Mouse (Mus musculus) kidney, postnatal 0 days (tissue): ENCODE data around the gene Gm20661. TPM values are rescaled to one million over a fixed set of nuclear protein-coding genes. Genes with fewer than 3 reads are reported as not detected.
A peak's percentile ranks its signal among the peaks of the same experiment; 100 is the strongest.

Experiments used
- ATAC-seq: fragments of 200-750 bp; cut with Nextera tagmentation; replicated peaks from 2 replicates; pipeline ENCODE4 v1.8.0; 2017; ENCODE audit warnings: low read depth, moderate number of reproducible peaks, moderate TSS enrichment, moderate library complexity; ENCODE audit not compliant: low FRiP score
- DNase-seq: peaks from one replicate; pipeline ENCODE4 v3.0.0-alpha.2; 2016; ENCODE audit warnings: low spot score
- H3K27ac ChIP-seq: fragments of 300-500 bp; sonication (generic); 2 replicates; pipeline ENCODE4 v1.5.1; 2014; ENCODE audit warnings: mild to moderate bottlenecking
- H3K27me3 ChIP-seq: fragments of 300-500 bp; sonication (generic); 2 replicates; pipeline ENCODE4 v1.6.1; 2014; ENCODE audit warnings: low read length, mixed read lengths; ENCODE audit not compliant: insufficient read depth
- H3K36me3 ChIP-seq: fragments of 300-500 bp; sonication (generic); 2 replicates; pipeline ENCODE4 v1.6.1; 2014; ENCODE audit warnings: low read length, mixed read lengths; ENCODE audit not compliant: insufficient read depth
- H3K4me1 ChIP-seq: fragments of 300-500 bp; sonication (generic); replicated peaks from 2 replicates; pipeline ENCODE4 v1.6.1; 2014; ENCODE audit warnings: antibody characterized with exemption, low read length, mixed read lengths; ENCODE audit not compliant: insufficient read depth
- H3K4me2 ChIP-seq: fragments of 300-500 bp; sonication (generic); 2 replicates; pipeline ENCODE4 v1.6.1; 2014; ENCODE audit warnings: mild to moderate bottlenecking, low read length, moderate library complexity, mixed read lengths
- H3K4me3 ChIP-seq: fragments of 300-500 bp; sonication (generic); replicated peaks from 2 replicates; pipeline ENCODE4 v1.5.1; 2014; ENCODE audit warnings: low read depth, low read length
- H3K9ac ChIP-seq: fragments of 300-500 bp; sonication (generic); 2 replicates; pipeline ENCODE4 v1.6.1; 2014; ENCODE audit warnings: low read depth, low read length
- H3K9me3 ChIP-seq: fragments of 300-500 bp; sonication (generic); replicated peaks from 2 replicates; pipeline ENCODE4 v1.6.1; 2016; ENCODE audit warnings: low read length, inconsistent platforms, mixed read lengths
- CTCF ChIP-seq: IDR thresholded peaks from 2 replicates; pipeline ENCODE4 v1.5.1; 2016; ENCODE audit warnings: antibody characterized with exemption, low read depth, mild to moderate bottlenecking, moderate library complexity
- WGBS: fragments of 180-500 bp; shearing (Covaris S2); extraction: QIAGEN DNeasy Blood & Tissue Kit; methylation state at CpG from one replicate; pipeline ENCODE4 v1.1.7; 2014; 5-methylcytosine and 5-hydroxymethylcytosine counted together
- polyA plus RNA-seq: library from polyadenylated mRNA; unstranded; fragments of >200 nt; fragmentation: Nextera tagmentation; extraction: Ambion mirVana; gene quantifications from 2 replicates; pipeline ENCODE4 v1.2.1, GENCODE M21; 2015

Gene Gm20661
- polyA plus RNA-seq, 1 experiment from 2014 or later: 1.3 TPM

- no peaks in the 10 kb centered on the region for H3K9me3 ChIP-seq
- H3K36me3 ChIP-seq: peaks cover 25% of the 10 kb centered on the region
- ATAC-seq (no peak), DNase-seq (peak; percentile 15)
- H3K4me1 ChIP-seq: no peaks in the 10 kb centered on the region
- no peak overlapping the region for H3K4me2 ChIP-seq
- H3K4me3 ChIP-seq: no peak overlapping the region
- no peak overlapping the region for H3K9ac ChIP-seq
- no peaks in the 10 kb centered on the region for H3K27me3 ChIP-seq
- WGBS: 91% methylated on average over 3 of the region's 3 CpGs
- TF ChIP-seq CTCF: peak; percentile 49
- no peak overlapping the region for H3K27ac ChIP-seq
These were observed 43.7 kb downstream of the Gm20661 start for GRCm38 (mm10) chr9:108026584-108026983.

- no peaks in the 10 kb centered on the region for H3K4me1 ChIP-seq
These were observed 45.0 kb downstream of the Gm20661 start for GRCm38 (mm10) chr9:108027867-108028266.

GRCm38 (mm10) chr9:108032126-108032525 is 49.3 kb downstream of the Gm20661 start:
- Histone ChIP-seq H3K27me3 (no peaks in the 10 kb centered on the region), H3K4me2 (no peak overlapping the region), H3K4me1 (no peaks in the 10 kb centered on the region), H3K9me3 (no peaks in the 10 kb centered on the region), H3K9ac (no peak overlapping the region), H3K36me3 (peaks cover 34% of the 10 kb centered on the region), H3K4me3 (no peak overlapping the region), H3K27ac (no peak overlapping the region)
- WGBS: 93% methylated on average over 5 of the region's 5 CpGs
- no peak for ATAC-seq
- no peak for DNase-seq
- TF ChIP-seq CTCF: no peak

More at GRCm38 (mm10) chr9:108027867-108028266, 45.0 kb downstream of the Gm20661 start:
- WGBS: 98% methylated on average over 3 of the region's 3 CpGs
- ATAC-seq: no peak
- H3K4me2 ChIP-seq: no peak overlapping the region
- H3K9ac ChIP-seq: no peak overlapping the region
- no peak overlapping the region for H3K27ac ChIP-seq
- peak; percentile 3; the same call in 1 of the 2 replicates for TF ChIP-seq CTCF
- H3K27me3 ChIP-seq: no peaks in the 10 kb centered on the region
- DNase-seq: no peak
- H3K9me3 ChIP-seq: no peaks in the 10 kb centered on the region
- H3K36me3 ChIP-seq: peaks cover 34% of the 10 kb centered on the region
- no peak overlapping the region for H3K4me3 ChIP-seq

GRCm38 (mm10) chr9:108035331-108036156 is 52.7 kb downstream of the Gm20661 start:
- 87% methylated on average over 2 of the region's 2 CpGs for WGBS
- ATAC-seq: peak; percentile 43; the same call in 1 of the 2 replicates

More at GRCm38 (mm10) chr9:108035331-108036156, 52.7 kb downstream of the Gm20661 start:
- no peak overlapping the region for H3K9ac ChIP-seq
- no peak overlapping the region for H3K27ac ChIP-seq
- no peak overlapping the region for H3K4me3 ChIP-seq
- no peak for DNase-seq
- no peaks in the 10 kb centered on the region for H3K4me1 ChIP-seq
- H3K36me3 ChIP-seq: peaks cover 30% of the 10 kb centered on the region
- H3K4me2 ChIP-seq: no peak overlapping the region
- H3K27me3 ChIP-seq: no peaks in the 10 kb centered on the region
- peak; percentile 31; the same call in 1 of the 2 replicates for TF ChIP-seq CTCF
- H3K9me3 ChIP-seq: no peaks in the 10 kb centered on the region

Other genes with a start within 250 kb of the Gm20661 start
- gene Rbm5, start 212.1 kb upstream of the Gm20661 start, polyA plus RNA-seq: 108 and 113 TPM in 2 replicates
- 40.2 and 46.8 TPM in 2 replicates for gene Rbm6, start 109.8 kb upstream of the Gm20661 start, polyA plus RNA-seq
- gene Mon1a, start 94.9 kb upstream of the Gm20661 start, polyA plus RNA-seq: 11.1 and 12.7 TPM in 2 replicates
- gene Mst1r, start 76.2 kb upstream of the Gm20661 start, polyA plus RNA-seq: 1.1 and 1.4 TPM in 2 replicates
- gene Actl11, start 54.6 kb upstream of the Gm20661 start, polyA plus RNA-seq: not detected in 2 replicates
- 0.95 and 1.3 TPM in 2 replicates for gene Camkv, start 47.4 kb upstream of the Gm20661 start, polyA plus RNA-seq
- gene Traip, start 32.9 kb upstream of the Gm20661 start, polyA plus RNA-seq: 10.0 and 10.2 TPM in 2 replicates
- 33.2 and 41.6 TPM in 2 replicates for gene Uba7, start 7.6 kb upstream of the Gm20661 start, polyA plus RNA-seq
- gene Inka1, start 2.8 kb downstream of the Gm20661 start, polyA plus RNA-seq: 63.8 and 66.8 TPM in 2 replicates
- 2.9 and 4.0 TPM in 2 replicates for gene Cdhr4, start 9.4 kb downstream of the Gm20661 start, polyA plus RNA-seq
- gene Gm20662, start 13.3 kb downstream of the Gm20661 start, polyA plus RNA-seq: 0.25 and 0.27 TPM in 2 replicates
- 45.7 and 46.9 TPM in 2 replicates for gene Ip6k1, start 19.4 kb downstream of the Gm20661 start, polyA plus RNA-seq
- gene Gmppb, start 66.2 kb downstream of the Gm20661 start, polyA plus RNA-seq: 23.2 and 27.2 TPM in 2 replicates
- gene Amigo3, start 70.1 kb downstream of the Gm20661 start, polyA plus RNA-seq: 1.4 and 1.6 TPM in 2 replicates
- 0.09 and 0.39 TPM in 2 replicates for gene Mst1, start 97.4 kb downstream of the Gm20661 start, polyA plus RNA-seq
- gene Rnf123, start 100.3 kb downstream of the Gm20661 start, polyA plus RNA-seq: 23.7 and 24.6 TPM in 2 replicates
- 62.6 and 69.3 TPM in 2 replicates for gene Apeh, start 111.5 kb downstream of the Gm20661 start, polyA plus RNA-seq
- gene Bsn, start 207.3 kb downstream of the Gm20661 start, polyA plus RNA-seq: 0.25 and 0.31 TPM in 2 replicates